Mouse (Mus musculus) v-Abl transformed pro-B cells (cell line): ENCODE measurements around the gene Cd8b1.
"Not testable (repeated sequence)": the region's sequence is repeated elsewhere in the genome, so short reads cannot be mapped to it uniquely, and the experiment has no call there.

Experiments used
- in situ Hi-C, 2 experiments: fragments of 400-800 bp; cut with MboI; formaldehyde crosslinking; loops; one replicate each; pipeline ENCODE4 v1.15.1; 2025; ENCODE audit not compliant: unreplicated experiment in 2 of 2

The Cd8b1 gene

DNA sequence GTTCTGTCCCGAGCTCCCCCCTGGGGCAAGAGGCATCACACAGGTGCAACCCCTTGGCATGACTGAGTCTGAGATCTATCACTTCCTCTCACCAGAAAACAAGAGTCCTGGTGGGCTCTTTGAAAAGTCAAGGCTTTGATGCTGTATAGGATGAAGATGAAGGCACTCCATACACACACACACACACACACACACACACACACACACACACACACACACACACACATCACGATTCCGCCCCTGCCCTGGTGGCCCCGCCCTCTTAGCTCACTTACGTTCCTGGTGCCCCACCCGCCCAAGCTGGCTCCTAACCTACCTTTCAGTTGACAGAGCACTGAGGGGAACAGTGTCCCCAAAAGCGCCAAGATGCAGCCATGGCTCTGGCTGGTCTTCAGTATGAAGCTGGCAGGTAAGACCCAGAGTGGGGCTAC lies at the start of gene Cd8b1:
Cd8b1 (plus strand) TSS at position 298 of the 431 bp plus-strand sequence.
- in situ Hi-C loops = no loop called here

DNA sequence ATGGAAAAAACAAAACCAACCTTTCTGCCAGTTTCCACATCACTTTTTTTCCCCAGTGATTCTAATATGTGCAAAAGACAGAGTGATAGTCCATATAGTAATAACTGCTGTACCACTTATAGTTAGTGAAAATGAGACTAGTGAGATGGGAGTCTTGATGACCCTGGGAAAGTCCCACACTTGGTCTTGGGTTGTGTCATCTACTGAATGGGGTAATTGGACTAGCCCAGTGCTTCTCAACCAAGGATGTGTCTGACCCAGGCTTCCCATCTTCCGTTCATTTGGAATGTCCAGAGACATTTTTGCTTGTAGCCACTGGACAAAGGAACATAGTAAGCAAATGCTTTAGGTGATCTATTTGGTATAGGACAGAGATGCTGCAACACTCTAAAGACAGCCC lies 48.9 kb upstream of the Cd8b1 start:
- in situ Hi-C loops = no loop called here

DNA sequence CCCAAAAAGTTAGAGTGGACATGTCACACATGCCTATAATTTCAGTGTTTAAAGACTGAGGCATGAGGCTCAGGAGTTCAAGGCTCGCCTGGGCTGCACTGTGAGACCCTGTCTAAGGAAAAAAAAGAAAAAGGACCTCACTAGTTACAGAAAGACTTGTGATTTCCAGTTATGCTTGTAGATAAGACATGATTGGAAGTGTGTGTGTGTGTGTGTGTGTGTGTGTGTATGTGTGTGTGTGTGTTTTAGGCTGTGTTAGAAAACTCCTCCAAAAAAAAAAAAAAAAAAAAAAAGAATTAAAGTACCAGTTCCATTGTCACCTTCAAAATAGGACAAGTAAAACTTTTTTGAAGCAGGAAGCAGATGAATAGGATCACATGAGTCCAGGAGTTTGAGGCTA lies 48.0 kb upstream of the Cd8b1 start:
- in situ Hi-C loops = loop anchor here (25.0 kb wide), 2 partner anchors 462 to 888 kb away; no protein-coding TSS in a partner anchor

DNA sequence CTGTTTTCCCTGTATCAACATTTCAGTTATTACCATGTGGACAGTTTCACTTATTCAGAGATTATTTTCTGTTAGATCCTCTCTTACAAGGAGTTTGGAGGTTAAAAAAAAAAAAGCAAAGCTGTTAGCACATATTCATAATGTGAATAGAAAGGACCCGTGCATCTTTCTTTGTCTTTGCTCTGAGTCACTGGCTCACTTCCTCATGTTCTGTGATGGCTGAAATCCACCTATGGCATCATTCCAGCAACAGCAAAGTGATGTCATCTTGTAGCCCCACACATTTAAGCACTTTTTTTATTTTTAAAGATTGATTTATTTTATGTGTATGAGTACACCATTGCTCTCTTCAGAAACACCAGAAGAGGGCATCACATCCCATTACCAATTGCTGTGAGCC lies 43.2 kb upstream of the Cd8b1 start:
- in situ Hi-C loops = loop anchor here (25.0 kb wide), 2 partner anchors 467 to 883 kb away; no protein-coding TSS in a partner anchor

DNA sequence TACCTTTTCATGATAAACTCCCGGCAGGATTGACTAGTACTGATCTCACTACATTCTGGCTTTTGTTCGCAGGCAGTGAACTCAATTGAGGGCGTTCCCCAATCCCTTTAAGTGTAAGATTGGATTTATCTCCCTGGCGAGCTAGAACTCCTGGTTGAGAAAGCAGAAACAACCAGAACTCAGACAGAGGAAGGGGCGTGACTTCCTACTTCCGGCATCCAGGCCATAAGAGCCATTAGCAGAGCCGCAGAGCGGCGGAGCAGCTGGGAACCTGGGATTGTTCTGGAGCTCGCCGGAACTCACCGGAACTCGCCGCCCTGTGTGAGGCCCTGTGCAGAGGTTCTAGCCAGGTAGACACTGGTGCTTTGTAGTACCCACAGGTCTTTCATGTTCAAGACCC lies 29.1 kb upstream of the Cd8b1 start:
- in situ Hi-C loops = loop anchor here (25.0 kb wide), 2 partner anchors 481 to 869 kb away; no protein-coding TSS in a partner anchor

GRCm38 (mm10) chr6:71295303-71295702 lies 27.3 kb upstream of the Cd8b1 start:
- in situ Hi-C loops = loop anchor here (5.0 to 25.0 kb wide), 3 partner anchors 483 to 867 kb away; no protein-coding TSS in a partner anchor

DNA sequence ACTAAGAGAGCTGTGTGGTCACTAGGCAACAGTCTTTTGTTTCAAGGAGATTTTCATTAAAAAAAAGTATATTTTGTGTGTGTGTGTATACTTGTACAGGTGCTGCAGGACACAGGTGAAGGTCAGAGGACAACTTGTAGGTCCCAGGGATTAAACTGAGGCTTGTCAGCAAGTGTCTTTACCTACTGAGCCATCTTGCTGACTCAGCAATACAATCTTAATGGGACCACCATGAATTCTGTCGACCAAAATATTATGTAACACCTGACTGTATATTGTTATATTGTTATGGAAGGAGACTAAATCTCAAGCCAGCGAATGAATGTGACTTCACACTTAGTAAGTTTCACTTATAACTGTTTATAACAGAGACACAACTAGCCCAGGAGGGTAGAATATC lies 24.5 kb upstream of the Cd8b1 start:
- in situ Hi-C loops = loop anchor here (5.0 to 25.0 kb wide), 3 partner anchors 486 to 864 kb away; no protein-coding TSS in a partner anchor

GRCm38 (mm10) chr6:71298751-71299150 lies 23.8 kb upstream of the Cd8b1 start:
- in situ Hi-C loops = loop anchor here (5.0 to 25.0 kb wide), 3 partner anchors 486 to 864 kb away; no protein-coding TSS in a partner anchor

GRCm38 (mm10) chr6:71302097-71302731 lies 20.4 kb upstream of the Cd8b1 start:
- in situ Hi-C loops = no loop called here

DNA sequence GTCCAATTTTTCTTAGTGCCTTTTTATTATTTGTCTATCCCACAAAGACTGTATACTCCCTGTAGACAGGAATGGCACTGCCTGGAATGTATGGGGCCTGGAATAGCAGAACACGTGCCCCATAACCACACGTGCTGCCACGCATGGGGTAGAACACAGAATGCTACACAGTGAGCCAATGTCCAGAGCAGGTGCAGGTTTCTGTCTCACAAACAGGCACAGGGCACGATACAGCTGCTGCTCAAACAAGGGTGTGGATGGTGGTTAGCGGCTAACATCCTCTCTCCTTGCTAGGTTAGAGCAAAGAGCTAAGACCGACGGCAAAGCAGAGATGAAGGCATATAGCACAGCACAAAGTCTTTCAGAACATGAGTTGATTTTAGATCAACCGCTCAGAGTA lies 15.1 kb upstream of the Cd8b1 start:
- in situ Hi-C loops = no loop called here

GRCm38 (mm10) chr6:71321826-71322283 lies 733 bp upstream of the Cd8b1 start, which contains the start of gene Smyd1:
Smyd1 (minus strand) TSS chr6:71322233.
- in situ Hi-C loops = no loop called here

DNA sequence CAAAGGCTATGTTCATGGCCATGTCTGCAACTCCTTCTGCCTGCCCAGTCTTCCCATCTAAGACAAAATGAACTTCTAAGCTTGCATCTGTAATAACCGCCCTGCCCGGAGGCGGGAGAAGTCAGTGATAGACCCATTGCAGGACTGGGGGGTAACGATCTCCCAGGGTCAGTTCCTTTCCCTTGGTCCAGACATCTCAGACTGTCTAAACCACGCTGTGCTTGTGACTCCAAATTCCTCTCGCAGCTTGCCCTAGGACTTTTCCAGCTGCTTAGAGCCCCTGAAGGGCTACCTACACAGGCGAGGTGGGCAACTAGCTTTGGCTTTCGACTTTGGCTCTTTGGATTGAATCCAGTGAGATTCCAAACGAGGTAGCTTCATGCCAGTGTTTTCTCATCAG lies 2.2 kb downstream of the Cd8b1 start:
- in situ Hi-C loops = no loop called here

DNA sequence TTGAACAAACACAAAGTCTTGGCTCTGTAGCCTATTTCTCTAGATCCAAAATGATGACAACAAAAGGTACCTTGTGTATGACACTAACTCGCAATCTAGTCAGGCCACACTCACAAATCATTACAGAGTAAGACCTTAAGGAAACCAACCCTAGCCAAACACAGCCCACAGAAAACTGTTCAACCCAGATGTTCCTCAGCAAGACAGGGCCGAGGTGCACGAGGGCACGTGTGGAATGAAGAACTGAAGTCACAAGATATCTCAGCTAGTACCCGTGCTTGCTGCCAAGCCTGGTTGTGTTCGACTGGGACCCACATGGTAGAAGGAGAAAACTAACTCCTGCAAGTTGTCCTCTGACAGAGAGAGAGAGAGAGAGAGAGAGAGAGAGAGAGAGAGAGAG lies 7.3 kb downstream of the Cd8b1 start:
- in situ Hi-C loops = no loop called here

DNA sequence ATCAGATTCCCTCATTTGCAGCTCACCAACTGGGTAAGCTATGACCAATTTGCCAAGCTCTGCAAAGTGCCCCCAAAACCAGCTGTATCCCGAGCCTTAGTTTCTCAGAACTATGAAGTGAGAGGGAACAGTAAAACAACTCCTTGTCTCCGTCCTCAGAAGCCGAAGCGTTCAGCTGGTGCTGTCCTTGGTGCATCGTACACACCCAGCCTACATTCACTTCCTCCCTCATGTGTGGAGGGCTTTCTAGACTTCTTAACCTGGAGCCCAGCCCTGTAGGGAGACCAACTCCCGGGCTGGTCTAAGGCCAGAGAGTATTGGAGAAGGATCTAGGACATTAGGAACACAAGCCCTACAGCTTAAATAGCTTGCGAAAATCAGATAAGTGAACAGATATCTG lies 7.9 kb downstream of the Cd8b1 start:
- in situ Hi-C loops = no loop called here

GRCm38 (mm10) chr6:71331491-71331890 lies 8.9 kb downstream of the Cd8b1 start:
- in situ Hi-C loops = not testable (repeated sequence)

DNA sequence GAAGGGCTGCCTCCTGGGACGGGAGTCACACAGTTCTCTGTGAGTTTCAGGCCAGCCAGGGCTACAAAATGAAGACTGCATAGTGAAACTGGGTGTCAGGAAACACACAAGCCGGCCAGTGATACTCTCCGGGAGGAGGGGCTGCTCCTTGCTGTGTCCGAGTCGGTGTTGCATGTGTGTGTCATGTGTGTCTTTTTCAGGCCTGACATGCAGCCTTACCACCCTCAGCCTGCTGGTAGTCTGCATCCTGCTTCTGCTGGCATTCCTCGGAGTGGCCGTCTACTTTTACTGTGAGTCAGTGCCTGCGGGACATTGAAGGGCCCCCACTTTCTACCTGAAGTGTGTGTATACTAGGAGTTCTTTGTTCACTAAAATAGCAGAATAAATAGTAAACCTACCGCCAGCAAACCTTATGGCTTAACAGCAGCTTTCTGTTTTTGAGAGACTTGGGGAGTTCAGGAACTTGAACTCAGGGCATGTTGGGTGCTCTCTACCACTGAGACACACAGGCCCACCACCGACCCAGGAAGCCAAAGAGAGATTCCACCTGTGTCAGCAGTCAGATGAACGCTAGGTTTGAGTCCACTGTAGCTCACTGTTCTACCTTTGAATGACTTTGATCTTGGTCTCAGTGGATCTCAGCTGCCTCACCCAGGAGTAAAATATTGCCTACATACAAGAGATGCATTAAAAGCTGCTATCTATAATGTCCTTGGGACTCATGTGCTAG lies 9.8 kb downstream of the Cd8b1 start:
- in situ Hi-C loops = no loop called here

- in situ Hi-C loops = no loop called here
Measured at GRCm38 (mm10) chr6:71333031-71333430, 10.4 kb downstream of the Cd8b1 start.

- in situ Hi-C loops = no loop called here
Measured at GRCm38 (mm10) chr6:71333578-71334273, 11.1 kb downstream of the Cd8b1 start.

DNA sequence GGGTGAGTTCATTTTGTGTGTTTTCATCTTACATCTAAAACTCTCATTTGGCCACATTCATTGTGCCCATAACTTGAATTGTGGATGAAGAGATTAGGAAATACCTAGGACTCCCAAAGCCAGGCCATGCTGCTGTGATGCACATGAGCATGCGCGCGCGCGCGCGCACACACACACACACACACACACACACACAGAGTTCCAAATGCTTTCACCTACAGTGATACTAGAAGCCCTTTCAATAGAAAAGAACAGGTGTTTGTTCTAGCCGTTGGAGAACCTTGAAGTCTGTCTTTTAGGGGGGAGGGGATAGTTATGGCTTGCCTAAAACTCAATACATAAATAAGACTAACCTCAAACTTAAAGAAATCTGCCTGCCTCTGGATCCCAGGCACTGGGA lies 15.1 kb downstream of the Cd8b1 start:
- in situ Hi-C loops = no loop called here

DNA sequence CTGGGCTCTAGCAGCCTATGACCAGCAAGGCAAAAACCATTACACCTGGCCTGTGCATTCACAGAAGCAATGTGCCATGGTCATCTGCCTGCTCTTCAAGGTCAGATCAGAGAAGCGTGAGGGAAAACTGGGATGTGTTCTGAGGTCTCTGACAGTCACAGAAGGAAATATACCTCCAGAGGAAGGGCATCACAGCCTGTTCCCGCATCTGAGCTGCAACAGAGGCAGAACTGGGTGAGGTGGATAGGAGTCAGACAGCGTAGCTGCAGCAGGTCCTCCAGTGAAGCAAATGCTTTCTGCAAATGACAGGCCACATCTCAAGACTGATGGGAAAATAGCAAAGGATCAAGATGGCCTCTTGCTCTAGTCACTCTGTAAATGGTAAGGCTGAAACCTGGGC lies 16.4 kb downstream of the Cd8b1 start:
- in situ Hi-C loops = no loop called here

GRCm38 (mm10) chr6:71339351-71339750 lies 16.8 kb downstream of the Cd8b1 start:
- in situ Hi-C loops = no loop called here
